Mouse (Mus musculus): ENCODE measurements at regions not wholly inside any gene's neighbourhood (a gene's known extent, or its start where the extent isn't known, plus 50 kb on each side); places are given as distances from the start of the nearest gene placed in this dataset.

- Histone ChIP-seq H3K4me1 (no peaks in the 10 kb centered on the region), H3K27ac (no peak overlapping the region), H3K9ac (no peak overlapping the region), H3K4me3 (no peak overlapping the region), H3K4me2 (no peak overlapping the region), H3K27me3 (no peaks in the 10 kb centered on the region), H3K9me3 (replicated peaks) (no peaks in the 10 kb centered on the region), H3K36me3 (ENCODE audit: poor library complexity, severe bottlenecking) (no peaks in the 10 kb centered on the region)
- no peak for ATAC-seq
- 95% methylated on average over 6 of the region's 6 CpGs for WGBS
Observed at GRCm38 (mm10) chr13:83045516-83045915, 458.3 kb upstream of the Mef2c start.

- ATAC-seq, result no peak
Observed at GRCm38 (mm10) chr13:83045970-83046369, 457.9 kb upstream of the Mef2c start.

GRCm38 (mm10) chr13:83046571-83047123 is 457.2 kb upstream of the Mef2c start:
- Histone ChIP-seq H3K9ac (no peak overlapping the region), H3K4me1 (no peaks in the 10 kb centered on the region), H3K36me3 (ENCODE audit: poor library complexity, severe bottlenecking) (no peaks in the 10 kb centered on the region), H3K4me2 (no peak overlapping the region), H3K27me3 (no peaks in the 10 kb centered on the region), H3K9me3 (replicated peaks) (no peaks in the 10 kb centered on the region), H3K4me3 (no peak overlapping the region), H3K27ac (no peak overlapping the region)
- WGBS, result 82% methylated on average over 4 of the region's 4 CpGs
- ATAC-seq, result no peak

More at GRCm38 (mm10) chr13:83045970-83046369, 457.9 kb upstream of the Mef2c start:
- H3K27me3 ChIP-seq, result no peaks in the 10 kb centered on the region
- no peaks in the 10 kb centered on the region for H3K4me1 ChIP-seq
- WGBS, result 75% methylated on average over 2 of the region's 2 CpGs
- no peak overlapping the region for H3K27ac ChIP-seq
- H3K36me3 ChIP-seq (ENCODE audit: poor library complexity, severe bottlenecking), result no peaks in the 10 kb centered on the region
- no peak overlapping the region for H3K4me2 ChIP-seq
- H3K4me3 ChIP-seq, result no peak overlapping the region
- H3K9me3 ChIP-seq (replicated peaks), result no peaks in the 10 kb centered on the region
- no peak overlapping the region for H3K9ac ChIP-seq

DNA sequence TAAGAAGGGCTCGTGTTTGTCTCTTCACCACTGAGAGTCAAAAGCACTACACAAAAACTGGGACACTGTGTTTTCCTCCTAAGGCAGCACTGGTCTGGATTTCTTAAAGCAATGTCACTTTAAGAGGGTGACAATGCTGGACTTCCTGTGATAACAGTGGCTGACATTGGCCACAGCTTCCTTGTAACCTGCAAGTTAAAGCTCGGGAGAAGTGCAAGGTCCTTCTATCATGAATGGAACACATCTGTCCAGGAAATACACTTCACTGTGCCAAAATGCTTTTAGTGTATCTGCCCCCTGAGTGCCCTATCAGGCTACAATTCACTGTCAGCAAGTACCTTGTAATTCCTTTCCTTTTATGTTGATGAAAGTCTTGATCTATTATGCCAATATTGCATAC is 448.0 kb upstream of the Mef2c start:
- H3K36me3 ChIP-seq (ENCODE audit: poor library complexity, severe bottlenecking), result no peaks in the 10 kb centered on the region
- WGBS, result 80% methylated on average over 2 of the region's 2 CpGs

DNA sequence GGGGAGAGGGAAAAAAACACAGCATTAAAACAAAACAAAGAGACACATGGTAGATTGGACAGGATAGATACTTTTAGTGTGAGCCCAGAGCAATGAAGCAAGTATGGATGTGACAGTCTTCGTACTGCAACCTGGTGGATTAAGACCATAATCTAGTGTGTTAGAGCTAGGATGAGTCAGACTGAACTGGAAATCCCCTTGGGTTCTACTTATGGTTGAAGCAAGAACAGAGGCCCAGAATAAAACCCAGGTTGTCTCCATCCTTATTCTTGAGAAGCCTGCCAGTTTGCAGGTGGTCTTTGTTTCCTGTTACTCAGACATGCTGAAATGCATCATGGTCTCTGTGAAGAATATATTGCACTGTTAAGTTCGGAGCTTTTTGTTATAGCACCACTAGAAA is 447.4 kb upstream of the Mef2c start:
- Histone ChIP-seq H3K4me3 (no peak overlapping the region), H3K27ac (no peak overlapping the region), H3K9ac (no peak overlapping the region), H3K36me3 (ENCODE audit: poor library complexity, severe bottlenecking) (no peaks in the 10 kb centered on the region), H3K4me1 (no peaks in the 10 kb centered on the region), H3K27me3 (no peaks in the 10 kb centered on the region), H3K9me3 (replicated peaks) (no peaks in the 10 kb centered on the region), H3K4me2 (no peak overlapping the region)
- no peak for ATAC-seq
- WGBS, result 90% methylated on average over 2 of the region's 2 CpGs

More for the DNA sequence above, 448.0 kb upstream of the Mef2c start:
- Histone ChIP-seq H3K4me3 (no peak overlapping the region), H3K27me3 (no peaks in the 10 kb centered on the region), H3K4me2 (no peak overlapping the region), H3K9me3 (replicated peaks) (no peaks in the 10 kb centered on the region), H3K4me1 (no peaks in the 10 kb centered on the region), H3K27ac (no peak overlapping the region), H3K9ac (no peak overlapping the region)
- no peak for ATAC-seq

DNA sequence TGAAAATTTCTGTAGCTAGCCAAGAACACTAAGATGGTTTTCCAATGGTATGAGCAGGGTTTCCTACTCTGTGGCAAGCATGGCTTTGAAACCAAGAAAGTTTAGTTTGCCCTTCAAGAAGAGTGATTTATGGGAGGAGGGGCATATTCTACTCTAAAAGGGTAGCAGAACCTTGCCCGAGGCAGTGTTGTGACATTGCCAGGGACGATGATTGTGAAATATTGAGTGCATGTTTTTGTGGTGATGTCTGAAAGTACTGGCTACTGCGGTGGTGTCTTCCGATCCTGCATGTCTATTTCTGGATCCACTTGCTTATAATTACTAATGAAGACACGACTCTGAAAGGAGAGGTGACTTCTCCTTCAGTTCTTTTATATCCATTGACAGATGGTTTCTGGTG is 439.1 kb upstream of the Mef2c start:
- no peak overlapping the region for H3K4me3 ChIP-seq
- 82% methylated on average over 5 of the region's 5 CpGs for WGBS
- H3K4me2 ChIP-seq, result no peak overlapping the region
- no peaks in the 10 kb centered on the region for H3K9me3 ChIP-seq (replicated peaks)
- no peaks in the 10 kb centered on the region for H3K27me3 ChIP-seq
- no peaks in the 10 kb centered on the region for H3K36me3 ChIP-seq (ENCODE audit: poor library complexity, severe bottlenecking)
- no peak overlapping the region for H3K27ac ChIP-seq
- no peak overlapping the region for H3K9ac ChIP-seq
- ATAC-seq, result no peak
- H3K4me1 ChIP-seq, result no peaks in the 10 kb centered on the region

DNA sequence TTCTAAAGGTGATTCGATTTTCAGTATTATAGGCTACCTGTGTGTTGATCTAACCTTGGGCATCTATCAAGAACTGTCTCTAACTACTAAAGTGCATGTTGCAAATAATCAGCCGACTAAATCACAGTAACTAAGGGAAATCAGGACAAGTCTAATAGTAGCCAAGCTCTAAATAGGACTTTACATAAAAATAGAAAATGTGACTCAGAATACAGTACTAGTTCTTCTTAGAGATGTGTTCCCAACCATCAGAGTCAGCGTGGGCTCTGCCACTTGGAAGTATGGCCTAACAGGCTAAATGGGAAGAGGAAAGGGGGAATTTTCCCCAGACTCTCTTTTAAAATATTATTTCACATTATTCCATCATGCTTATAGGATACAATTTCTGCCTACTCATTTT is 438.6 kb upstream of the Mef2c start:
- Histone ChIP-seq H3K27me3 (no peaks in the 10 kb centered on the region), H3K27ac (no peak overlapping the region), H3K4me2 (no peak overlapping the region), H3K9me3 (replicated peaks) (no peaks in the 10 kb centered on the region), H3K4me3 (no peak overlapping the region), H3K4me1 (no peaks in the 10 kb centered on the region), H3K9ac (no peak overlapping the region), H3K36me3 (ENCODE audit: poor library complexity, severe bottlenecking) (no peaks in the 10 kb centered on the region)
- ATAC-seq, result no peak
- WGBS, result 91% methylated on average over 3 of the region's 3 CpGs

DNA sequence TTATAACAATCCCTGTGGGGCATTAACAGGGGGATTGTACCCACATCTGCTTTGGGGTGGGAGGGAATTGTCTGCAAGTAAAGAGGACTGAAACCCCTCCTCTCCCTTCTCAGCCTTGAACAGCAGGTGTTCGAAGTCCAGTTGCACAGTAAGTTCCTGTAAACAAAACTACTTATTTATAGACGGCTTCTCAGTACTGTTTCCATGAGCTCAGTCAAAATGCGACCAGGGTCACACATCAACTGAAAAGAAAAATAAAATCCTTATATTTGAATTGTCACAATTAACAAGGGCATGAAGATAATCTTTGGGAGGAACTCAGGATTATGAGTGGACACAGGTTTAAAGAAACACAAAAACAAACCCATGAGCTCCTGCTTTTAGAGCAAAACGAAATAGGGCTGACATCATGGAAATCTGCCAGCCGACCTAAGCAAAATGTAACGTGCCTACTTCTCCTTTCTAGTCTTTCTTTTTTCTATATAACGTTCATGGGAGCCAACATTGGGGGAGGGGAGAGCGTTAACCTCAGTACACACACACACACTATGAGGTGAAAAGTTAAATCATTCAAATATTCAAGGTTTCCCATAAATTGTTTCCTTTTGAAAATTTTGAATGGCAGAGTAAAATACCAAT is 437.6 kb upstream of the Mef2c start:
- no peak overlapping the region for H3K4me3 ChIP-seq
- no peaks in the 10 kb centered on the region for H3K36me3 ChIP-seq (ENCODE audit: poor library complexity, severe bottlenecking)
- no peak overlapping the region for H3K9ac ChIP-seq
- no peak overlapping the region for H3K27ac ChIP-seq
- no peak for ATAC-seq
- H3K27me3 ChIP-seq, result no peaks in the 10 kb centered on the region
- no peaks in the 10 kb centered on the region for H3K9me3 ChIP-seq (replicated peaks)
- H3K4me2 ChIP-seq, result no peak overlapping the region
- WGBS, result 63% methylated on average over 8 of the region's 8 CpGs
- no peaks in the 10 kb centered on the region for H3K4me1 ChIP-seq

DNA sequence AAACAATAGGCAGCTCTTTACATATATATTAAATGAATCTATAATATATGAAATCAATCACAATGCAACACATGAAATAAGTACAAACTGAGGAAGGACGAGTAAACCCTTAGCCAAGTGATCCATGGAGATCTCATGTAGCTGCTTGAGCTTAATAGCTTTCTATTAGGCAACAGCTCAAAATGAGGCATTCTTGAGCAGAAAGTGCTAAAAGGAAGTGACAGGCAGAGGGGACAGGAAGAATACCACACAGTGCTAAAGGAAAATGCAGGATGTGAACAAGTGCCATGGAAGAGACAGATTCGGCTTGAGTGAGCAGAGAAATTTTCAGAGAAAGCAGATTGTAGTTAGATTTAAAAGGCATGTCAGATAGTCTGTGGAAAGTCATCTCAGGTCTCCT is 436.3 kb upstream of the Mef2c start:
- no peaks in the 10 kb centered on the region for H3K4me1 ChIP-seq
- no peaks in the 10 kb centered on the region for H3K36me3 ChIP-seq (ENCODE audit: poor library complexity, severe bottlenecking)
- no peak overlapping the region for H3K9ac ChIP-seq
- WGBS, result 76% methylated on average over 2 of the region's 2 CpGs
- no peak for ATAC-seq
- no peak overlapping the region for H3K4me2 ChIP-seq
- no peaks in the 10 kb centered on the region for H3K27me3 ChIP-seq
- no peak overlapping the region for H3K27ac ChIP-seq
- H3K9me3 ChIP-seq (replicated peaks), result no peaks in the 10 kb centered on the region
- H3K4me3 ChIP-seq, result no peak overlapping the region

- H3K9ac ChIP-seq, result no peak overlapping the region
- no peak overlapping the region for H3K4me3 ChIP-seq
- H3K36me3 ChIP-seq (ENCODE audit: poor library complexity, severe bottlenecking), result no peaks in the 10 kb centered on the region
- ATAC-seq, result no peak
- no peak overlapping the region for H3K4me2 ChIP-seq
- no peak overlapping the region for H3K27ac ChIP-seq
- no peaks in the 10 kb centered on the region for H3K9me3 ChIP-seq (replicated peaks)
- no peaks in the 10 kb centered on the region for H3K27me3 ChIP-seq
- 86% methylated on average over 1 of the region's 1 CpGs for WGBS
- no peaks in the 10 kb centered on the region for H3K4me1 ChIP-seq
Observed at GRCm38 (mm10) chr13:83068588-83068987, 435.2 kb upstream of the Mef2c start.

DNA sequence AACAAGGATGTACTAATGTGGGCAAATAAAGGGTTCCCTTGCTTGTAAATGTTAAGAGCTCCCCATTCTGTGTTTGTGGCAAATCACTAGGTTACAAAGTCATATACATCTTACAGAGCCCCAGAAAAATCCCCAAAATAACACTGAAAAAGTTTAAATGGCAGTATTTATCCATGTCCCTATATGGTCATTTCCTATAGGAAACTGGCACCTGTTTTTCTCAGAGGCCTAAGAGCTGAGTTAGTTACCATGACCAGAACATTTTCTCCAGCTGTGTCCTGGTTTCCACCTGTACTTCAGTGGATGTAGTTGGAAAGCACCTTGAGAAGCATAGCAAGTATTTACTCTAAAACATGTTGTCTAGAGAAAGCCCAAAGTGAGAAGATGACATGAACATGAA is 434.5 kb upstream of the Mef2c start:
- Histone ChIP-seq H3K36me3 (ENCODE audit: poor library complexity, severe bottlenecking) (no peaks in the 10 kb centered on the region), H3K4me2 (no peak overlapping the region), H3K9ac (no peak overlapping the region), H3K9me3 (replicated peaks) (no peaks in the 10 kb centered on the region), H3K27ac (no peak overlapping the region), H3K4me1 (no peaks in the 10 kb centered on the region), H3K27me3 (no peaks in the 10 kb centered on the region), H3K4me3 (no peak overlapping the region)
- ATAC-seq, result no peak

GRCm38 (mm10) chr13:83072073-83072472 is 431.8 kb upstream of the Mef2c start:
- Histone ChIP-seq H3K4me1 (no peaks in the 10 kb centered on the region), H3K27ac (no peak overlapping the region), H3K9me3 (replicated peaks) (no peaks in the 10 kb centered on the region), H3K4me2 (no peak overlapping the region), H3K36me3 (ENCODE audit: poor library complexity, severe bottlenecking) (no peaks in the 10 kb centered on the region), H3K4me3 (no peak overlapping the region), H3K27me3 (no peaks in the 10 kb centered on the region), H3K9ac (no peak overlapping the region)
- no peak for ATAC-seq
- 77% methylated on average over 3 of the region's 3 CpGs for WGBS
